Mouse (Mus musculus) activated CD4-positive, CD25-positive, alpha-beta regulatory T cell (primary cell): Measurements from ENCODE around the gene Ces2f. TPM values are rescaled to one million over a fixed set of nuclear protein-coding genes. Genes with fewer than 3 reads are reported as not detected.

Experiments used
- polyA plus RNA-seq, 2 experiments: library from polyadenylated mRNA; unstranded; fragments of 100-300 nt; shearing (Covaris generic); gene quantifications; one replicate each; pipeline ENCODE4 v1.2.1; 2017

Gene Ces2f
- polyA plus RNA-seq: under 1 TPM; 0.09 to 0.10 TPM

DNA sequence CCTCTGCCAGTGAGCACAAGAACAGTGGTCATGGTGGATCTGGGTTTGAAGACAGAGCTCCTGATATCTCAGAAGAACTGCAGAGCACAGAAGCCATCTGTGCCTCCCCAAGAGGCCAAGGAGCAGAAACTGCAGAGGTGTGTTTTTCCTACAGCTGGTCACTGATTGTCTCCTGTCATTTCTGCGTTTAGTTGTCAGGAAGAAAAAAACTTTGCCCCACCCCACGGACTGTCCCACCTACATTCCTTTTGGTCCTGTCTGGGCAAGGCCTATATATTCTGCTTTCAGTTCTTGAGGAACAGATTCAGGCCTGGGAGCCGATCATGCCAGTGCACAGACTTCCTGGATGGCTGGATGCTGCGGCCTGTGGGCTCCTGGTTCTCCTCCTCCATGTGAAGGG lies at the start of gene Ces2f:
TSS of gene Ces2f (plus strand) at position 301 of the 400 bp plus-strand sequence.

GRCm38 (mm10) chr8:104925972-104926596 lies 21.1 kb upstream of the Ces2f start, which contains the start of gene Ces2e:
Gene Ces2e, plus strand, starts transcription at chr8:104926260.

DNA sequence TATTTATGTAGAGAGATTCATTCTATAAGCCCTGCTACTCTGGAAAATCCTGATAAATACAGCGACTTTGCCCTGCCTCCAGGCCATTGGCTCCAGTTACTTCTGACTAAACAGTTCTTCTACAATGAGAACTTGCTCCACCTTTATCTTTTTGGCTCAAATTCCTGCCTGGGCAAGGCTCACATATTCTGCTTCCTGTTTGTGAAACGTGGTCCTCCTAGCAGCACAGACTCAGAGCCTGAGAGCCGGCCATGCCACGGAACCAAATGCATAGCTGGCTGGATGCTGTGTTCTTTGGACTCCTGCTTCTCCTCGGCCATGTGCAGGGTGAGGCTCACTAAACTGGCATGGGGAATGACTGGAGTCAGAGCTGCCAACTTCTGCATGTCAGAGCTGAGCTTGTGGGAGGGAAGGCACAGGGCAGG lies 14.4 kb downstream of the Ces2f start, which contains the start of gene Ces2g:
TSS of gene Ces2g (plus strand) at position 182 of the 425 bp plus-strand sequence.

GRCm38 (mm10) chr8:105000586-105000985 lies 53.4 kb downstream of the Ces2f start, which contains the start of gene Ces2h:
Gene Ces2h, plus strand, starts transcription at chr8:105000853.

Other genes starting within 250 kb of the Ces2f start
- gene Ces2a, start 213.4 kb upstream of the Ces2f start, polyA plus RNA-seq: under 1 TPM in 1 of 2 experiments, not detected in 1; 0.32 TPM
- not detected for gene Ces2b, start 115.8 kb upstream of the Ces2f start, polyA plus RNA-seq
- gene Ces2c, start 100.3 kb upstream of the Ces2f start, polyA plus RNA-seq: 1 to 10 TPM; 3.9 to 8.2 TPM
- gene Ces2e, start 21.1 kb upstream of the Ces2f start, polyA plus RNA-seq: not detected
- 1 to 10 TPM in 1 of 2 experiments, not detected in 1; 1.4 TPM for gene Ces2g, start 14.4 kb downstream of the Ces2f start, polyA plus RNA-seq
- gene Ces2h, start 53.5 kb downstream of the Ces2f start, polyA plus RNA-seq: not detected
- not detected for gene Ces3a, start 101.2 kb downstream of the Ces2f start, polyA plus RNA-seq
- under 1 TPM in 1 of 2 experiments, not detected in 1; 0.10 TPM for gene Ces3b, start 136.4 kb downstream of the Ces2f start, polyA plus RNA-seq
- under 1 TPM in 1 of 2 experiments, not detected in 1; 0.07 TPM for gene Ces4a, start 184.4 kb downstream of the Ces2f start, polyA plus RNA-seq
- 100 to 1,000 TPM; 115 to 135 TPM for gene Cbfb, start 223.3 kb downstream of the Ces2f start, polyA plus RNA-seq